Mouse (Mus musculus): ENCODE results near the gene Gm10775. TPM values are rescaled to one million over a fixed set of nuclear protein-coding genes. Genes with fewer than 3 reads are reported as not detected.

Gene Gm10775
- total and polyA plus RNA-seq, 2 experiments from 2014 or later = 1.1 TPM; not detected in 1

GRCm38 (mm10) chr13:65278383-65279341 is 19.3 kb downstream of the Gm10775 start, which contains the start of gene Zfp369:
Gene Zfp369 (plus strand): TSS chr13:65278814.
- peak within 1 kb of the TSS; percentile 74 for H3K9ac ChIP-seq (replicated peaks; ENCODE audit: low read length)
- no peaks in the 10 kb centered on the region for H3K4me1 ChIP-seq (ENCODE audit: insufficient read depth, low read length)
- H3K36me3 ChIP-seq (ENCODE audit: insufficient read depth, low read length) = no peaks in the 10 kb centered on the region
- H3K4me2 ChIP-seq (ENCODE audit: low read depth, low read length) = peak within 1 kb of the TSS; percentile 53
- no peaks in the 10 kb centered on the region for H3K9me3 ChIP-seq (ENCODE audit: low read length)
- peak; percentile 45 for TF ChIP-seq CTCF (IDR thresholded peaks at IDR 0.05; ENCODE audit: low read depth)
- DNase-seq (ENCODE audit: low spot score) (peak; percentile 96), ATAC-seq (peak; percentile 99)
- under 1% methylated on average over 50 of the region's 50 CpGs for WGBS
- peak within 1 kb of the TSS; percentile 81 for H3K27ac ChIP-seq
- peak within 1 kb of the TSS; percentile 75 for H3K4me3 ChIP-seq (ENCODE audit: low read length)
- no peaks in the 10 kb centered on the region for H3K27me3 ChIP-seq (ENCODE audit: insufficient read depth, low read length)

- H3K9ac ChIP-seq (replicated peaks; ENCODE audit: low read length) = no peak overlapping the region
- no peak overlapping the region for H3K4me3 ChIP-seq (ENCODE audit: low read length)
- no peaks in the 10 kb centered on the region for H3K4me1 ChIP-seq (ENCODE audit: insufficient read depth, low read length)
- H3K27ac ChIP-seq = no peak overlapping the region
- no peak for TF ChIP-seq CTCF (IDR thresholded peaks at IDR 0.05; ENCODE audit: low read depth)
- peaks cover 51% of the 10 kb centered on the region for H3K9me3 ChIP-seq (ENCODE audit: low read length)
- no peak overlapping the region for H3K4me2 ChIP-seq (ENCODE audit: low read depth, low read length)
- no peaks in the 10 kb centered on the region for H3K27me3 ChIP-seq (ENCODE audit: insufficient read depth, low read length)
- H3K36me3 ChIP-seq (ENCODE audit: insufficient read depth, low read length) = peaks cover 45% of the 10 kb centered on the region
- DNase-seq (ENCODE audit: low spot score) (no peak), ATAC-seq (no peak)
- 97% methylated on average over 2 of the region's 2 CpGs for WGBS
Observed at GRCm38 (mm10) chr13:65286771-65287170, 27.4 kb downstream of the Gm10775 start.

GRCm38 (mm10) chr13:65296354-65296753 is 37.0 kb downstream of the Gm10775 start:
- 98% methylated on average over 4 of the region's 4 CpGs for WGBS
- Histone ChIP-seq H3K27ac (no peak overlapping the region), H3K4me3 (ENCODE audit: low read length) (no peak overlapping the region), H3K4me1 (ENCODE audit: insufficient read depth, low read length) (no peaks in the 10 kb centered on the region), H3K27me3 (ENCODE audit: insufficient read depth, low read length) (no peaks in the 10 kb centered on the region), H3K36me3 (ENCODE audit: insufficient read depth, low read length) (peaks cover 62% of the 10 kb centered on the region), H3K9ac (replicated peaks; ENCODE audit: low read length) (no peak overlapping the region), H3K4me2 (ENCODE audit: low read depth, low read length) (no peak overlapping the region), H3K9me3 (ENCODE audit: low read length) (peaks cover 47% of the 10 kb centered on the region)
- no peak for TF ChIP-seq CTCF (IDR thresholded peaks at IDR 0.05; ENCODE audit: low read depth)
- ATAC-seq = no peak
- no peak for DNase-seq (ENCODE audit: low spot score)

Other genes starting within 250 kb of the Gm10775 start
- gene Spata31d1c, start 226.5 kb upstream of the Gm10775 start, total RNA-seq (2014; rRNA removed) = not detected in 2 replicates
- not detected in 2 replicates for gene Spata31d1c, start 226.5 kb upstream of the Gm10775 start, polyA plus RNA-seq (2015; fragmentation: Nextera tagmentation; extraction: Ambion mirVana)
- gene Prss47, start 206.8 kb upstream of the Gm10775 start, total RNA-seq (2014; rRNA removed) = not detected in 2 replicates
- gene Prss47, start 206.8 kb upstream of the Gm10775 start, polyA plus RNA-seq (2015; fragmentation: Nextera tagmentation; extraction: Ambion mirVana) = not detected in 2 replicates
- gene Mfsd14b, start 146.6 kb upstream of the Gm10775 start, total RNA-seq (2014; rRNA removed) = 37.6 and 39.3 TPM in 2 replicates
- 21.4 and 22.4 TPM in 2 replicates for gene Mfsd14b, start 146.6 kb upstream of the Gm10775 start, polyA plus RNA-seq (2015; fragmentation: Nextera tagmentation; extraction: Ambion mirVana)
- gene Olfr465-ps1, start 121.5 kb upstream of the Gm10775 start, total RNA-seq (2014; rRNA removed) = not detected in 2 replicates
- gene Olfr465-ps1, start 121.5 kb upstream of the Gm10775 start, polyA plus RNA-seq (2015; fragmentation: Nextera tagmentation; extraction: Ambion mirVana) = not detected in 2 replicates
- not detected in 2 replicates for gene Olfr466, start 109.3 kb upstream of the Gm10775 start, total RNA-seq (2014; rRNA removed)
- gene Olfr466, start 109.3 kb upstream of the Gm10775 start, polyA plus RNA-seq (2015; fragmentation: Nextera tagmentation; extraction: Ambion mirVana) = not detected in 2 replicates
- not detected in 2 replicates for gene Nlrp4f, start 53.6 kb upstream of the Gm10775 start, total RNA-seq (2014; rRNA removed)
- 0.15 and 0.40 TPM in 2 replicates for gene Nlrp4f, start 53.6 kb upstream of the Gm10775 start, polyA plus RNA-seq (2015; fragmentation: Nextera tagmentation; extraction: Ambion mirVana)
- 46.1 and 57.1 TPM in 2 replicates for gene Zfp369, start 19.3 kb downstream of the Gm10775 start, total RNA-seq (2014; rRNA removed)
- gene Zfp369, start 19.3 kb downstream of the Gm10775 start, polyA plus RNA-seq (2015; fragmentation: Nextera tagmentation; extraction: Ambion mirVana) = 9.1 and 9.3 TPM in 2 replicates